Mouse (Mus musculus) G1E (cell line): ENCODE results near the gene Ube2q1.

Source experiments
- CTCF ChIP-seq: IDR thresholded peaks from 2 replicates; pipeline ENCODE4 v1.5.1; 2012; ENCODE audit warnings: low read depth, low read length, inconsistent platforms, mixed read lengths
- GATA1 ChIP-seq: IDR thresholded peaks from 2 replicates; pipeline ENCODE4 v1.6.1; 2012; ENCODE audit warnings: borderline replicate concordance, low read length, inconsistent platforms, mixed read lengths
- GATA2 ChIP-seq: IDR thresholded peaks from 2 replicates; pipeline ENCODE4 v1.6.1; 2012; ENCODE audit warnings: low read depth, low read length, inconsistent platforms, borderline replicate concordance
- POLR2AphosphoS5 ChIP-seq: IDR thresholded peaks from 2 replicates; pipeline ENCODE4 v1.6.1; 2012; ENCODE audit warnings: low read depth, low read length, inconsistent platforms; ENCODE audit not compliant: insufficient replicate concordance
- TAL1 ChIP-seq: conservative IDR thresholded peaks from 2 replicates; pipeline ENCODE4 v1.6.1; 2012; ENCODE audit warnings: low read depth, low read length, inconsistent platforms, mixed read lengths

GRCm38 (mm10) chr3:89772968-89773709 is at the start of gene Ube2q1:
- TF ChIP-seq CTCF (no peak), GATA1 (no peak), TAL1 (no peak), POLR2AphosphoS5 (no peak), GATA2 (no peak)
